Mouse (Mus musculus) brain, adult 2 months (tissue): ENCODE results near the gene Arl5b.

Experiments
- DNase-seq: peaks from one replicate; pipeline ENCODE4 v3.0.0; 2011; ENCODE audit warnings: low read depth, low spot score

The Arl5b gene

DNA sequence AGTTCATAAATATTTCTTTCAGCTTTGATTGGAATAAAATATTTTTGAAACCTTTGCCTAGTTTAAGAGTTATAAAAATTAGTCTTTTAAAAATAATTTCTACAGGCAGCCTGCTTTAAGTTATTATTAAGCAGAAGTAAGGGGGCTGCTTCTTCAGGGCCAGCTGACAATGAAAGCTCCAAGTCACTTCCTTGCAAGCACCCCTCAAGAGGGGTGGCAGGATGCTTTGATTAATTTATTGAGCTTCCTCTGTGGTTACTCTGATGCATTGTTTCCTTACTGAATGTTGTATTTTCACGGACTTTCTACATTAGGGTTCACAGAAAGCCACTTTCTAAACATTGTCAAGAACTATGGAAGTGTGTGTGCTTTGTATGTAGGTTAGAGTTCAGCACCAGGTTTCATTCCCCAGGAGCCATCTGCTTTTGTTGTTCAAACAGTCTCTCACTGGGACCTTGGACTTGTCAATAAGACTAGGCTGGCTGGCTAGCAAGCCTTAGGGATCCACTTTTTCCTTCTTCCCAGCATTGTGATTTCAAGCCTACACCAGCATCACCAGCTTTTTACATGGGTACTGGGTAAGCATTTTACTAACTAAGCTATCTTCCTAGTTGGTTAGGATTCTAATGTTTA, 62.7 kb downstream of the Arl5b start:
- DNase-seq: no peak

DNA sequence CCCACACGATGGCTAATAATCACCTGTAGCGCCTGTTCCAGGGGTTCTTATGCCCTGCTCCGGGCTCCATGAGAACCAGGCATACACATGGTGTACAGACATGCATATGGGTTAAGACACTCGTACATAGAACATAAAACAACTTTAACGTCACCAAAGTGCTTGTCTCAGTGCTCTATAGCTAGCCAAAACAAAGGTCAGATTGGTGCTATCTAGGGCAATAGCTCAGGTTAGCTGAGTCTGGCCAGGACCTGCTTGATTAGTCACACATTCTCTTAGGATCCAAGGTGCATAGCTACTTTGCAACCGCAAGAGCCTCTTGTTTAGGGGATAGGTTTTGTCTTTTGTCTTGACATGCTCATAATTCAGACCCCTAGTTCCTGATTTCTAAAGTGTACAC, 63.5 kb downstream of the Arl5b start:
- no peak for DNase-seq

DNA sequence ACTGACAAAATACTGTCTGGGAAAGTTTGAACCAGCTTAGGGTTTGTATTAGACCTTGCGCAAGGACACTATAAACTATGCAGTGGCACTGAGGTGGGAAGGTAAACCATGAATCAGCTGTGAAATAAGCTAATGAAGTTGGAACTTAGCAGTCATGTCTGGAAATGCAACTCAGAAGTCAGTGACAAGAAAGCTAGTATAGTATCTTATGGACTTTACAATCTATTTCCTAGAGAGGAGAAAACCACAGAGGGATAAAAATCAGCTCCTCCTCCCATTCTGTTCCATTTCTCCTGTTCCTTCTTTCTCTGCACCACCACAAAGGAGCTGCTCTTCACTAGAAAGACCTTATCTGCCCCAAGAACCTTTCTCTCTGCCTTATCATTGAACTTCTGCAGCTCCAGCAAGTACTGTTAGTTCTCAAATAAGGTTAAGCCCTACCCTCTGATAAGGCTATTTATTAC, 72.1 kb downstream of the Arl5b start:
- no peak for DNase-seq
